Mouse (Mus musculus): Measurements from ENCODE around the gene Mov10.

- TF ChIP-seq CTCF (IDR thresholded peaks at IDR 0.05; ENCODE audit: low read depth) (no peak), EP300 (IDR thresholded peaks at IDR 0.05; ENCODE audit: low read depth) (no peak)
Observed at GRCm38 (mm10) chr3:104812254-104812653, 6.1 kb downstream of the Mov10 start.
